Mouse (Mus musculus): ENCODE measurements around the gene Krt18. TPM values are rescaled to one million over a fixed set of nuclear protein-coding genes. Genes with fewer than 3 reads are reported as not detected.
"Not testable (repeated sequence)": the region's sequence is repeated elsewhere in the genome, so short reads cannot be mapped to it uniquely, and the experiment has no call there.

Krt18 gene
- total RNA-seq, 2 experiments from 2014 or later: 4.9 to 10.4 TPM

- DNase-seq: peak; percentile 45 to 48
- intact Hi-C loops (cut with DNase I): no loop called here
These were observed 24.1 kb downstream of the Krt18 start for GRCm38 (mm10) chr15:102051920-102052683.

- intact Hi-C loops (cut with DNase I): no loop called here
These were observed 28.7 kb downstream of the Krt18 start for GRCm38 (mm10) chr15:102056495-102057174.

GRCm38 (mm10) chr15:102065661-102066325, 37.8 kb downstream of the Krt18 start:
- peak; percentile 95 to 98 for DNase-seq
- intact Hi-C loops (cut with DNase I): loop anchor here (1.0 to 5.0 kb wide), 3 partner anchors 77 to 728 kb away; no protein-coding TSS in a partner anchor

More at GRCm38 (mm10) chr15:102056495-102057174, 28.7 kb downstream of the Krt18 start:
- DNase-seq: peak; percentile 16 to 25

GRCm38 (mm10) chr15:102070476-102071467, 42.8 kb downstream of the Krt18 start:
- DNase-seq: no peak
- intact Hi-C loops (cut with DNase I): no loop called here

- intact Hi-C loops (cut with DNase I): no loop called here
- DNase-seq: no peak
These were observed 45.1 kb downstream of the Krt18 start for GRCm38 (mm10) chr15:102072963-102073558.

- peak; percentile 99 for DNase-seq
- intact Hi-C loops (cut with DNase I): no loop called here
These were observed 45.6 kb downstream of the Krt18 start, which contains the start of gene Eif4b for GRCm38 (mm10) chr15:102073559-102074069. Gene Eif4b, plus strand, starts transcription at chr15:102073773.

- intact Hi-C loops (cut with DNase I): no loop called here
- peak; percentile 64 to 69 for DNase-seq
These were observed 46.2 kb downstream of the Krt18 start for GRCm38 (mm10) chr15:102074070-102074731.

GRCm38 (mm10) chr15:102074876-102075585, 47.1 kb downstream of the Krt18 start:
- no peak for DNase-seq
- intact Hi-C loops (cut with DNase I): no loop called here

- intact Hi-C loops (cut with DNase I): no loop called here
These were observed 49.2 kb downstream of the Krt18 start for GRCm38 (mm10) chr15:102077111-102077677.

GRCm38 (mm10) chr15:102079221-102079620, 51.2 kb downstream of the Krt18 start:
- no peak for DNase-seq
- intact Hi-C loops (cut with DNase I): no loop called here

More at GRCm38 (mm10) chr15:102077111-102077677, 49.2 kb downstream of the Krt18 start:
- DNase-seq: no peak

GRCm38 (mm10) chr15:102079924-102080323, 51.9 kb downstream of the Krt18 start:
- DNase-seq; intact Hi-C loops (cut with DNase I): not testable (repeated sequence)

- intact Hi-C loops (cut with DNase I): no loop called here
- no peak for DNase-seq
These were observed 52.4 kb downstream of the Krt18 start for GRCm38 (mm10) chr15:102080429-102080828.

Other genes starting within 250 kb of the Krt18 start
- not detected for gene Krt72, start 241.7 kb upstream of the Krt18 start, total RNA-seq (2021)
- gene Krt73, start 225.8 kb upstream of the Krt18 start, total RNA-seq (2021): not detected
- gene Krt2, start 210.0 kb upstream of the Krt18 start, total RNA-seq (2021): not detected
- gene Krt1, start 177.4 kb upstream of the Krt18 start, total RNA-seq (2021): under 1 TPM in 1 of 2 experiments, not detected in 1; 0.07 TPM
- gene Krt77, start 158.5 kb upstream of the Krt18 start, total RNA-seq (2021): not detected
- gene Krt76, start 135.3 kb upstream of the Krt18 start, total RNA-seq (2021): not detected
- gene Krt4, start 103.4 kb upstream of the Krt18 start, total RNA-seq (2021): not detected
- gene Krt79, start 87.9 kb upstream of the Krt18 start, total RNA-seq (2021): under 1 TPM; 0.26 to 0.34 TPM
- not detected for gene Krt78, start 73.9 kb upstream of the Krt18 start, total RNA-seq (2021)
- gene Krt8, start 23.7 kb upstream of the Krt18 start, total RNA-seq (2021): 1 to 10 TPM; 4.2 to 7.0 TPM
- 100 to 1,000 TPM; 130 to 147 TPM for gene Eif4b, start 45.6 kb downstream of the Krt18 start, total RNA-seq (2021)
- 100 to 1,000 TPM; 119 to 121 TPM for gene Tns2, start 72.2 kb downstream of the Krt18 start, total RNA-seq (2021)
- gene Spryd3, start 108.1 kb downstream of the Krt18 start, total RNA-seq (2021): 10 to 100 TPM; 14.0 to 17.5 TPM
- 10 to 100 TPM; 42.0 to 51.8 TPM for gene Igfbp6, start 116.2 kb downstream of the Krt18 start, total RNA-seq (2021)
- under 1 TPM in 1 of 2 experiments, not detected in 1; 0.17 TPM for gene Soat2, start 122.3 kb downstream of the Krt18 start, total RNA-seq (2021)
- 10 to 100 TPM; 41.8 to 47.1 TPM for gene Zfp740, start 175.1 kb downstream of the Krt18 start, total RNA-seq (2021)
- gene Csad, start 176.5 kb downstream of the Krt18 start, total RNA-seq (2021): 10 to 100 TPM; 21.3 to 23.7 TPM
- 1 to 10 TPM; 1.5 to 1.8 TPM for gene Itgb7, start 203.8 kb downstream of the Krt18 start, total RNA-seq (2021)
- 10 to 100 TPM; 18.9 to 21.1 TPM for gene Rarg, start 229.3 kb downstream of the Krt18 start, total RNA-seq (2021)
- not detected for gene Gm9918, start 242.4 kb downstream of the Krt18 start, total RNA-seq (2021)

Data from heart, postnatal 14 days (tissue).